Mouse (Mus musculus): Measurements from ENCODE around the gene Rnf123. TPM values are rescaled to one million over a fixed set of nuclear protein-coding genes. Genes with fewer than 3 reads are reported as not detected.

Gene Rnf123
- polyA plus RNA-seq (2012; rRNA removed) = 47.7 and 86.0 TPM in 2 replicates

DNA sequence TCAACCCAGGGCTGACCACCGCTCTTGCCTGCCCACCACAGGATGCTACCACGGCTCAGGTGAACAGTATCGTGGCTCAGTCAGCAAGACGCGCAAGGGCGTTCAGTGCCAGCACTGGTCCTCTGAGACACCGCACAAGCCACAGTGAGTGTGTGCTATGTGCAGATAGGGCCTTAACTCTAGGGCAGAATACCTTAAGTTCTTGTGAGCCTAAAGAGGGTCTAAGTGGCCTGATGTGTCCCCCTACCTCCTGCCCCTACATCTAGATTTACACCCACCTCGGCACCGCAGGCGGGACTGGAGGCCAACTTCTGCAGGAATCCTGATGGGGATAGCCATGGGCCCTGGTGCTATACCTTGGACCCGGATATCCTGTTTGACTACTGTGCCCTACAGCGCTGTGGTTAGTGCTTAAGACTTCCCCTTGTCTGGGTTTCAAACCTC is at the start of gene Rnf123:
Rnf123 (minus strand) TSS at position 359 of the 444 bp plus-strand sequence.
- 25% methylated on average over 12 of the region's 12 CpGs for WGBS
- DNase-seq (ENCODE audit: low read depth, low spot score) = no peak

DNA sequence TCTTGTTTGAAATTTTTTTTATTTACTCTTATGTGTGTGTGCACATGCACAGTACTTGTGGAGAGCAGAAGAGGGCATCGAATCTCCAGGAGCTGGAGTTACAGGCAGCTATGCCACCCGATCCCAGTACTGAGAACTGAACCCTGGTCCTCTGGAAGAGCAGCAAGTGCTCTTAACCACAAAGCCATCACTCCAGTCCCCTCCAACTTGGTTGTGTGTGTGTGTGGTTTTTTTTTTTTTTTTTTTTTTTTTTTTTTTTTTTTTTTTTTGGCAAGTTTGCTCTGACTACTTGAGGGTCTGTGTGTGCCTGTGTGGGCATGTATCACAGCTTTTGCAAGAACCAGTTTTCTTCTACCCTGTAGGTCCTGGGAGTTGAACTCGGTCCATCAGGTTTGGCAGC is 49.2 kb upstream of the Rnf123 start:
- WGBS = 96% methylated on average over 3 of the region's 3 CpGs
- DNase-seq (ENCODE audit: low read depth, low spot score) = no peak

DNA sequence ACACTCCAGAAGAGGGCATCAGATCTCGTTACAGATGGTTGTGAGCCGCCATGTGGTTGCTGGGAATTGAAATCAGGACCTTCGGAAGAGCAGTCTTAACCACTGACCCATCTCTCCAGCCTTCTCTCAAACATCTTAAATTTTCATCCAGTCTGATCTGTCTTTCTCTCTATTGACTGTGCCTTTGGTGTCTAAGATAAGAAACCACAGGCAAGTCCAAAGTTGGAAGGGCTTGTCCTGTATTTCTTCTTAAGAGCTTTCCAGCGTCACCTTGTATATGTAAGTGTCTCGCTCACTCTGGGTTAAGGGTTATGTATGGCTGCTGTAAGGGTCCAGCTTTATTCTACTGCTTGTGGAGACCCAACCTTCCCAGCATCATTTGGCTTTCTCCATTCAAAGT is 48.4 kb upstream of the Rnf123 start:
- WGBS = 88% methylated on average over 5 of the region's 5 CpGs
- DNase-seq (ENCODE audit: low read depth, low spot score) = no peak

DNA sequence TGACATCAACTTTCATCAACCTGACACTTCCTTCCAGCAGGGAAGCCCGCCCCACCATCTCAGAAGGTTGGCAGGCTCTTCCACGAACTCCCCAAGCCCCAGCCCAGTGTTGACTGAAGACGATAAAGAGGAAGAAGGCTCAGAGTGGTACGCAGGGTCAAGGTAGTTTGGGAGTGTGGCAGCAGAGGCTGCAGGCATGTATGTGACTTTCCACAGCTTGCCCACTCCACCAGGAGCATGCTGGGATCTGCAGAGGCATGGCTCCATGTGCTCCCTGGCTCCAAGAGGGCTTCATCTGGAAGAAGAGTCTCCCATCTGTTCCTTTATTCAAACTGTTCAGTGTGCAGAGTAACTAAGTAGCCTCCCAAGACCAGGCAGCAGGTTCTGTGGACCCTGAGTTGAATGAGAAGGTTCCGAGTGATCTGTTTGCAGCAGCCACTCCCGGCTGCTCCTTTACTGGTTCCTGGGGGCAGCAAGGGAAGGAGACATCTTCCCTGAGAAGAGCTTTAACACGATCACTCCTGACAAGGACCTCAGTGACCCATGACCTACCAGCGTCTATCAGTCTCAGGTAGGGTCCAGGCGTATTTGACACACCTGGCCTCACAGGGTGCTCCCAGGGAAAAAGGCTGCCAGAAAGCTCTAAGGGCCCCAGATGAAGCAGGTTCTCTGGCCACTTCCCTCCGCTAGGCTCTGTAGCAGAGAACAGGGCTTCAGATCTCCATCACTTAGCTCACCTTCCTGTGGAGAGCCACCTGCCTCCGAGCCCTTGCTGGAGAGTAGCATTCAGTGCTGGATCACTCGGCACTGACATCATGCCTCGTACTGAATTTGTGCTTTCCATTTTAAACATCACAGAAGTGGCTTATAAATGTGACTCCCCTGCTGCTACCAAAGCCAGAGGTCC is 46.1 kb upstream of the Rnf123 start:
- no peak for DNase-seq (ENCODE audit: low read depth, low spot score)
- WGBS = 80% methylated on average over 13 of the region's 13 CpGs

DNA sequence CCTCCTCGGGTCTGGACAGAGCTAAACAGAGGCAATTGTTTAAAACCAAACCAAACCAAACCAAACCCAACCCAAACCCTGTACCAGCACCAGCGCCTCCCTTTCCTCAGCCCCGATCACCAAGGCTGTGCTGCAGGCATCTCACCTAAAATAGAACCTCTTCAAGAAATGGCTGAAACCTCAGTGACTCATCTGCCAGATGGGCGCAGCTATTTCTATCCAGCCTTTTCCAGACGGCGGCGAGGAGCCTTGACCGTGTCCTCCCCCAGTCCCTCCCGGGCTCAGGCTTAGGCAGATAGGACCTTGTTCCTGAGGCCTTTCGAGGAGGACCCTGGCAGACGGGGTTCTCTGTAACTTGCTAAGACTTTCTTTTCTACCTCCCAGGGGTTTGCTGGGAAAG is 45.1 kb upstream of the Rnf123 start:
- WGBS = 80% methylated on average over 11 of the region's 11 CpGs
- no peak for DNase-seq (ENCODE audit: low read depth, low spot score)

DNA sequence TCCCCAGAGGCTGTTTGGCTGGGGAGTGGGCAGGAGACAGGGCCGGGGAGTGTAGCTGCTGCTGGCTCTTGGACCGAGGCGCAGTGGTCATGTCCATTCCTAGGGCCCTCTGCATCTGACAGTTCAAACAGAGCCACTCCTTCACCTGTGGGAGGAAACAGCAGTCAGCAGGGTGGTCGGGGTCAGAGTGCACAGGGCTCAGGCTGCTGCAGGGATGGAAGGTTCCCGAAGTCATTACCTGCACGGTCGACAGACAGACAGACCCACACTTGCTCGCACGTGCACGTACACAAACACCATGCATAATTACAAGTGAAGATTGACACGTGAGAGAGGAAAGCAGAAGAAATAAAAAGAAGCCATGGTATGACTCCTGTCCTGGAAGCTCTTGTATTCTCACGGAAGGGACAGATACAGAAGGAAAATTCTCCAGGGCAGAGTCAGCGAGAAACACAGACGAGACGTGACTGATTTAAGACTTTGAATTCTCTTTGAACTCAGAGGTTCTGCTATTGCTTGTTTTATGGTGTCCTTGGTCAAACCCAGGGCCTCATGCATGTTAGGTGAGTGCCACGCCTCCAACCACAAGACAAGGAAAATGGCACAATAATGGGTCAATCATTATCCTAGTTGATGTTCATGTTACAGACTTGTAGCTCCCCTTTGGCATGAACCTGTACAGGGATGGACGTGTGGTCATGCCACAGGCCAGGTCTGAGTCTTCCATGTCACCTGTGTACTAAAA is 43.5 kb upstream of the Rnf123 start:
- no peak for DNase-seq (ENCODE audit: low read depth, low spot score)
- WGBS = 35% methylated on average over 17 of the region's 17 CpGs

DNA sequence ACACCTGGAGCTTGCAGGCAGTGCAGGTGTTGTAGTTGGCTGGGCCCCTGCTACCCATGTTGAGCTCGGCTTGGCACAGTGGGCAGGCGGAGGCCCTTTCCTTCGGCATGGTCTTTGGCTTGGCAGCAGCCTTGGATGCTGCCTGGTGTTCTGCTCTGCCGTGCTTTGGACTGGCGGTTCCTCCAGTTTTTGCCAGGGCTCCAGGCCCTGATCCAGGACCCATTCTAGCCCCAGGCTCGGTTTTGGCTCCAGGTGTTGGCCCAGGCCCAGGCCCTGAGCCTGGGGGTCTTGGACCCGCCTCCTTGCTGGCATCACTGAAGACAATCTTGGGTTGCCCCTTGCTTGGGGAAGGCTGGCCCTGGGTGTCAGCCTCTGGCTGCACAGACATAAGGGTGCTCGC is 42.6 kb upstream of the Rnf123 start:
- no peak for DNase-seq (ENCODE audit: low read depth, low spot score)
- WGBS = 90% methylated on average over 8 of the region's 8 CpGs

DNA sequence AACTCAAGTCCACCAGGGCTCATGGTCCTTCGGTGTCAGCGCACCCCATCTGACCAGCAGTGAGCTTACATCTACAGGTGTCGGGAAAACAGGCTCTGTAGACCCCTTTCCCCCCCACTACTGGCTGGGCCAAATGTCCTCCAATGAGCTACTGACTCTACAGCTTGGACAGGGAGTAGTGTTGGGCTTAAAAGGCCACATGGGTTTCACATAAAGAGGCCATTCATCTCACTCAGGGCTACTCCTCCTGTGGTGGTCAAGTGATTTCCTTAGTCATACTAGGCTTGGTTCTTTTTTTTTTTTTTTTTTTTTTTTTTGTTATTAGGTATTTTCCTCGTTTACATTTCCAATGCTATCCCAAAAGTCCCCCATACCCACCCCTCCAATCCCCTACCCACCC is 40.8 kb upstream of the Rnf123 start:
- 80% methylated on average over 4 of the region's 4 CpGs for WGBS
- no peak for DNase-seq (ENCODE audit: low read depth, low spot score)

DNA sequence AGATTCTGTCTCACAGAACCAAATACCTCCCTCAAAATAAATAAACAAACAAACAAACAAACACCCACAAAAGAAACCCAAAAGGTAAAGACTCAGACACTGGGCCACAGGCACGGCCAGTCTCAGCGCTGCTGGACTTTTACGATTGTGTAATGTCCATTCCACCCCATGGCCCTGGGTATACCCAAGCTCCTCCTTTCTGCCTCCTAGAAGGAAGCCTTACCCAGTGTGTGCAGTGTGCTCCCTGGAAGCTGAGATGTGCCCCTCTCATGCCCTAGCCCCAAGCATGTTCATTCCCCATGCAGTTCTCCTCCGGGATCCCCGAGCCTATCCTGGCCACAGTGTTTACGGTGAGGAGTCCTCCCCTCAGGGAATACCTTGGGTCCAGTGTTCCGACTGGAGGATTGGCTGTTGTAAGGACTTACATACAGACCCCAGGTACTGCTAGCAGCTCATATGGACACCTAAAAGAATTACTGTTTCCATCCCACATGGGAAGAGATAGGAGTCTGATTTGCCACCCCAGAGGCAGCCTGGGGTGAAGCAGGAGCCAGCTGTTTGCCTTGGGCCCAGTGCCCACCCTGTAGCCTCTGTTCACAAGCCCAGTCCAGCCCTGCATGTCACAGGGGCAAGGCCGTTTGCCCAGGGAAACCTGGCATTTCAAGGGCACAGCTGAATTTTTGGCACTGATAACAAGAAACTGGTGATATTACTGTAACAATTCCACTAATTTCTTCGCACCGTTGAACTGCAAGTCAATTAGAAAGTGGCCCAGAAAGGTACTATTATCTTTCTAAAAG is 38.2 kb upstream of the Rnf123 start:
- no peak for DNase-seq (ENCODE audit: low read depth, low spot score)
- WGBS = 90% methylated on average over 10 of the region's 10 CpGs

DNA sequence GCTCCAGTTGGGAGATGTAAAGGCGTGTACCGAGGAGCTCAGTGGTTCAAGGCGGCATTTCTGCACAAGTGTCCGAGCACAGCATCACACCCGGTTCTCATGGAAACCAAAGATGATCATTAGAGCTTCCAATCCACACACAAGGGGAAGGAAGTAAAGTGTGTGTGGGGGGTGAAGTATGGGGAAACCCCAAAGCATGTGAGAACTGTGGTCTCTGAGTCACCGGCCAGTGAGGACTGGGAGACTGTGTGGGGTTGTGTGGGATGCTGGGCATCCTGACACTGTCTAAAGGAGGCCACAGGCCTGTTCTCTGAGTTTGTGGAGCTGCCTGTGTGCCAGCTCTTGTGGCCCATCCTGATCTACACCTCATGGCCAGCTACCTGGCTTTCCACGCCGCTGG is 37.5 kb upstream of the Rnf123 start:
- 84% methylated on average over 8 of the region's 8 CpGs for WGBS
- no peak for DNase-seq (ENCODE audit: low read depth, low spot score)

DNA sequence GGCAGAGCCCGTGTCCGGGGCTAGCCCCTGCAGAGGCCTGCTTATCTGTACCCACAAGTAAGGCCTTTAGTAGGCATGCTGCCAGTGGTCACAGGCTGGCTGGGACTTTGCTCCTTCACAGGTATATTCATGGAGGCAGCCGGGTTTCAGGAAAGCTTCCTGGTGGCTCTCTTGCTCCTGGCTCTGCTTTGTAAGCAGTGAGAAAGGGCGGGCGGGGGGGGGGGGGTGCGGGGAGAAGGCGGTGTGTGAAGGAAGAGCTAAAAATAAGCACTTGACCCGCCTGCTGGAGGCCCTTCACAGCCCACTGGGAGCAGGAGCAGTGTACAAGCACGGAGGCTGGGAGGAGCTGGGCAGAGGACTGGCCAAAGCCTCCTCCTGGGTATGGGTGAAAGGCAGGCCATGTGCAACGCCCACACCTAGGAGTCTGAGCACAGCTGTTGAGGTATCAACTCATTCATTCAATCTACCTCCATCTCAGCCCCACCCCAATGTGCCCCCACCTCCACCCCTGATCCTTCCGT is 36.8 kb upstream of the Rnf123 start:
- WGBS = 13% methylated on average over 11 of the region's 11 CpGs
- DNase-seq (ENCODE audit: low read depth, low spot score) = peak; percentile 60

DNA sequence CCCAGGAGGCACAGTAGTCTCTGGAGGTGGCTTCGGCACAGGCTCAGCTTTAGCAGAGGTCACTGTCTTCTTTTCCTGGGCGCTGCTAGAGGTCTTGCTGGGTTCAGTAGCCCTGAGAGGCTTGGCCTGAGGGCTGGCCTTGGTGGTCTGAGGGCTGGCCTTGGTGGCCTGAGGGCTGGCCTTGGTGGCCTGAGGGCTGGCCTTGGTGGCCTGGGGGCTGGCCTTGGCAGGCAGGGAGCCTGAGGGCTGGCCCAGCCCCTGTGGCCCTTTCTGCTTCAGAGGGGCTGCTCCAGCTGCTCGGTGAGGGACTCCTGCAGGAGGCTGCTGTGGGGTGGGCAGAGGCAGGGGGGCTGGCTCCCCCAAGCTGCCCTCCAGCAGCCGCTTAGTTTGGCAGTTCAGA is 34.0 kb upstream of the Rnf123 start:
- DNase-seq (ENCODE audit: low read depth, low spot score) = no peak
- 68% methylated on average over 4 of the region's 4 CpGs for WGBS

DNA sequence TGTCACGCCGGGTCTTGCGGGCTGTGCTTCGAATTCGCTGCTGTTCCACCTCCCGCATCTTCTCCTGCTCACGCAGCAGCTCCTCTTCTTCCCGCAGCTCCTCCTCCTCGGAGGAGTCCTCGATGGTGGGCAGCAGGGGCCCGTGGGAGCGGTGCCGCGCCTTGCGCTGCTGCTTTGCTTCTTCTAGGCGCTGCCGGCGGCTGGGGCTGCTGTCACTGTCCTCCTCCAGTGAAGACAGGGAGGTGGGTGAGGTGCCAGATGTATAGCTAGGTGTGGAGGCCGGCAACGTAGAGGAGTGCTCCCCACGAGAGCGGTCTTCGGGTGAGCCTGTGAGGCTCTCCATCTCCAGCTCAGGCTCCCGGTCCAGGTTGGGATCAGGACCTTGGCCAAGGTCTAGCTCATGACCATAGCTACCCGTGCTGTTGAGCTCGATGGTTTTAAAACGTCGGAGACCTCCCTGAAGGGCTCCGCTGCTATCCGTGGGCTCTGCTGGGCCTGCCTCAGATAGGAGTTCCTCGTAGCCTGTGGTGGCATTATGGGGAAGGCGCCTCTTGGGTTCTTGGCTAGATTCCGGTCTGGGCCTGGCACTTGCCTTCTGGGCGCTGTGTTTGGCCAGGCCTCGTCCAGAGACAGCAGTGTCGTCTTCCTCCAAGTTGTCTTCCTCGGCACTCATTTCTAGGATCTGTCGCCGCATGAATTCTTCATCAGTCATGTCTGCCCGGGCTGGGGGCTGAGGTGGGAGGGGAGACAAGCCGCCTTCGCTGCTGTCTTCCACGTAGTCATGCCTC is 32.3 kb upstream of the Rnf123 start:
- no peak for DNase-seq (ENCODE audit: low read depth, low spot score)
- WGBS = 84% methylated on average over 43 of the region's 43 CpGs

DNA sequence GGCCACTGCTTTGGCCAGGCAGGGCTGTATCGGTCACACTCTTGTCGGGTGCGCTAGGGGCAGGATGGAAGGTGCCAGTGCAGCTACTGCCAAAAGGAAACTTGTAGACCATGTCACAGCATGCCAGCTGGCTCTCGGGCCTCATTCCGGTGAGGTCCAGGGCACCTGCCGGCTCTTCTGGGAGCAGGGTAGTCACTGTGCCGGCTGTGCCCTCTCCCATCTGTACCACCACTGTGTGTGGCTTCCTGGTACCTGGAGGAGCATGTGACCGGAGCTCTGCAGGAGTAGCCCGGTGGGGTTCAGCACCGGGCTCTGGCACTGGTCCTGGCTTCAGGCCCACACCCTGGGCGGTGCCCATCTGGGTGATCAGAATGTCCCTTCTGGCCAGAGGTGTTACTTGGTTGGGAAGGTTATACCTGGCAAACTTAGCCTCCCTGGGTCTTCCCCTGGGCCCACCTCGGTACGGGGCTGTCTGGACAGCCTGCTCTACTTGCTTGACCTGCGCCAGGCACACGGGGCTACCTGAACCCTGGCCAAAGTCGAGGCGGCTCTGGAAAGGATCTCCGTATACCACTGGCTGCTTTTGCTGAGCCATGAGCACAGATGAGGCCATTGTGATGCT is 29.7 kb upstream of the Rnf123 start:
- WGBS = 72% methylated on average over 18 of the region's 18 CpGs

DNA sequence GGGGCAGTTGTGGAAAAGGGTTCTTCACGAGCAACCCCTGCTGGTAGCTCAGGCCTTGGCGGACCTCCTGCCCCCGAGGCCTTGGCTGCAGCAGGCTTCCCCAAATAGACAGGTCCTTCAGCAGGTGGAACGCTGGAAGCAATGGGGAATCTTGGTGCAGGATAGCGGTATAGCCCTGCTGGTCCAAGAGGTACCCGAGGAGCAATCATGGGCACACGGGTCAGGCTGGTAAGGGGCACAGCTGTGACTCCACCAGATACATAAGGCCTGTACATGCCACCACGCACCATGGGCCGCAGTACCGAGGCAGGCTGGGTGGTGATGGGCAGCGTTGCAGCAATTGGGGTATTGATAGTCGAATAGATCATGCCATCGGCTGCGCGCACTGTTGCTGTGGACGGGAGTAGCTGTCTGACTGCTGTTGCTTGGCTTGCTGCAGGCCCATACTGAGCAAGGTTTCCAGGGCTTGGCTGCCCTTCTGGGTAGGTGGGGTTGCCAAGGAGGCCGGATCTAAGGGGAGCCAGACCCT is 28.5 kb upstream of the Rnf123 start:
- 74% methylated on average over 17 of the region's 17 CpGs for WGBS
- no peak for DNase-seq (ENCODE audit: low read depth, low spot score)

More for the DNA sequence above, 29.7 kb upstream of the Rnf123 start:
- DNase-seq (ENCODE audit: low read depth, low spot score) = no peak

DNA sequence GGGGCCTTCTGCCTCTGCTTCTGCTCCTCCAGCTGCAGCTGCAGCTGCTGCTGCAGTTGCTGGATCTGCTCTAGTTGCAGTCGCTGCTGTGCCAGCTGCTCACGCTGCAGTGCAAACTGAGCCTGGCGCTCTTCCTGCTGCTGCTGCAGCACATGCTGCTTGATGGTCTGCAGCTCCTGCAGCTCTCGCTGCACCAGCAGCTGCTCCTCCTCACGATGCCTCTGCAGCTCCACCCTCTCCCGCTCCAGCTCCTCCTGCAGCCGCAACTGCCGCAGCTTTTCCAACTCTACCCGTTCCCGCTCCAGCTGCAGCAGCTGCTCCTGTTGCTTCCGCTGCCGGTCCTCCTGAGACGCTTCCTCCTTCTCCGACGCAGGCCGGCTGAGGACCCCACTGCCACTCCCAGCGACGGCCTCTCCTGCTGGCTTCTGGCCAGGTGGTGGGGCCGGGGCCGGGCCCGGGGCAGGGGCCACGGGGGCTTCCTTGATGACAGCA is 28.0 kb upstream of the Rnf123 start:
- DNase-seq (ENCODE audit: low read depth, low spot score) = no peak
- 5% methylated on average over 22 of the region's 22 CpGs for WGBS

DNA sequence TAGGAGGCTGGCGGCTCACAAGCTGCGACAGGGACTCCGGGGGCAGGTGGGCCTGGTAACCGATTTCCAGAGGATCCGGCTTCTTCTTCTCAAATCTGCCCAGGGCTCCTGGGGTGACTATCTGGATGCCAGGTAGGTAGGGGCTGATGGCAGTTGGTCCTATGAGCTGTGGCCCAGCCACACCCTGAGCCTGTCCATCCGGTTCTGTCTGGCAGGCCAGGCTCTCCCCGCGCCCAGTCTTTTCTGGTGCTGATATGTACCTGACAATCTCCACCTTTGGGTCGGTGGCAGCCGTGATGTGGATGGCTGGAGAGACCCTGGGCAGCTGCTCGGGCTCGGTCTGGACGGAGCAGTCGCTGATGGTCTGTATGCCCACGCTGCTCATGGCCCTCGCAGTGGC is 27.0 kb upstream of the Rnf123 start:
- WGBS = 32% methylated on average over 16 of the region's 16 CpGs
- DNase-seq (ENCODE audit: low read depth, low spot score) = no peak

DNA sequence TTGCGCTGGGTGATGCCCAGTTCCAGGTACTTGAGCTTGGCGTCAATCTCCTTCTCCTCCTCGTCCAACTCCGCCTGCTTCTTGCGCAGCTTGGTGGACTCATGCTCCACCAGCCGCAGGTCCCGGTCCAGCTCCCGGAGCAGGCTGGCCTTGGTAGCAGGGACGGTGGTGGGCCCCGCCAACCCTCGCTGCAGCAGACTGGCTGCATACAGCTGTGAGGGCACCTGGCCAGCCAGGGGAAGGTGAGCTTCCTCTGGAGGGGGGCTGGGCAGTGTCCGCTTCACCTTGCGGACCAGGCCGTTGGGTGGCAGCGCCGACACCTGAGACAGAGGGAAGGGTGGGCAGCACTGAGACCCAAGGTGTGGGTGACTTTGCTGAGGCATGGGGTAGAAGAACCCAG is 24.7 kb upstream of the Rnf123 start:
- DNase-seq (ENCODE audit: low read depth, low spot score) = no peak
- WGBS = 90% methylated on average over 16 of the region's 16 CpGs
